Mouse (Mus musculus) right cerebral cortex, postnatal 36 days (tissue): ENCODE measurements around the gene Enkur.
A peak's percentile ranks its signal among the peaks of the same experiment; 100 is the strongest.

Source experiments
- DNase-seq, 2 experiments: peaks; one replicate each; pipeline ENCODE4 v3.0.0; 2022; ENCODE audit warnings: low spot score in 2 of 2, mixed read lengths in 1 of 2

The Enkur gene

DNA sequence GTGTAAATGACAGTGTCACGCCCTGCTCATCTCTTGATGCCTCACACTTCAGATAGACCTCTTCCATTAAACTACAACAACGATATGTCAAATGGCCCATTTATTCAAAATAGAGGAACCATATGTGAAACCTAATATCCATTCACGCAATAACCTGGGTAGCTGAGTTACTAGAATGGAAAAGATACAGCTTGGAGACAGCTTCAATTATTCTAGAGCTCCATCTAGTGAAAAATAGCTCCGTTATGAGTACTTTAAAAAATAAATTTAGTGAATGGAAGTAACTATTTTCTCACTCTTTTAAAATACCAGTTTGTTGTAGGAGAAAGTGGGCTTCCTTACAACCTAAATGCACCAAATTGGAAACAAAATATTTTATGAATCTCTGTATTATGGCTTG, 16.6 kb downstream of the Enkur start:
- DNase-seq = no peak

GRCm38 (mm10) chr2:21187576-21187975, 17.6 kb downstream of the Enkur start:
- peak; percentile 25 to 27 for DNase-seq

- no peak for DNase-seq
Observed at GRCm38 (mm10) chr2:21182811-21183210, 22.4 kb downstream of the Enkur start.

DNA sequence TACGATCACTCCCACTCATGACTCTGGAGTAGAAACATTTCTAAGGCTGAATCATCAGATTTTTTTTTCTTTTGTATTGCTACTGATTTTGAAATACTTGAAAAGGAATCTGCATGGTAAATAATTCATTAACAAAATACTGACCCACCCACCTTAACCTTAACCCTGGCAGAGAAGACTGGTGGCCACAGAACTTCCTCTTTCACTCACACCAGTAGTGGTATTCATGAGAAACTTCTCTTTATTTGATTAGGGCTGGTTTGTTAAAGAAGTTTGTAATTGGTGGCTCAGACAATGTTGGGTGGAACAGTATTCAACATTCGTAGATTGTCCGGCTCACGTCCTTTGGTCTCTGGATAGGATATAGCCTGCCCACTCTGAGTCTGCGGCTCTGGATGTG, 26.0 kb downstream of the Enkur start:
- no peak for DNase-seq

DNA sequence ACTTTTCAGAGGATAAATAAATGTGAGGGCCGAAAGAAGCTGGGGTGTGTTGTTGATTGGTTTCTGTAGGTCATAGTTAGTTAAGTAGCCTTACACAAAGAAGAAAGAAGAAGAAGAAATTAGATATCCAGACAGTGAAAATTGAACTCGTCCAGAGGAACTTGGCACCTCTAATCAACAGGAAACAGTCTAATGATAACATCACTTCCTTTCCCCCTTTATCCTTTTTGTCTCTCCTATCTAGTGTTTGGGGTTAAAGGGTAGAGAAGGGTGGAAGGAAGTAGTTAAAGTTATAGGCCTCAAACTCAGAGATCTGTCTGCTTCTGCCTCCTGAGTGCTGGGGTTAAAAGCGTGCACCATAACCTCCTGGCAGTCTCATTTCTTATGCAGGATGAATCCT, 32.4 kb downstream of the Enkur start:
- no peak for DNase-seq

GRCm38 (mm10) chr2:21167916-21168315, 37.2 kb downstream of the Enkur start:
- no peak for DNase-seq

- DNase-seq = no peak
Observed at GRCm38 (mm10) chr2:21164296-21164695, 40.9 kb downstream of the Enkur start.

DNA sequence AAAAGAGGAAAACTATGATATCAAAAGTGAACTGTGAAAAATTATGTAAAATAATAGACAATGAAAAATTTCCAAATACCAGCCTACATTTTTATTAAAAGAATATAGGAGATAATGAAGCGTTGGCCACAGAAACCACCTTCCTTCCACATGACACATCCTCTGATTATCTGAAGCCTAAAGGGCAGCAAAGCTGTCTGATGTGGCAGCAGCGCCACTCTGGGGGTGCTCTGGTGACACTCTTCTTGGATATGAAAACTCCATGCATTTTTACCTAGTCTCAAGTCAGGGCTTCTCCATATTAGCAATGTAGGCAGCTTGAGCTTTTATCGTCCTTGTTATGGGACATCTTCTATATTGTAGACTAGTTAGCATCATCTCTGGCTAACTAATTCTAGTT, 51.7 kb downstream of the Enkur start:
- no peak for DNase-seq

- DNase-seq = no peak
Observed at GRCm38 (mm10) chr2:21147169-21147568, 58.0 kb downstream of the Enkur start.

DNA sequence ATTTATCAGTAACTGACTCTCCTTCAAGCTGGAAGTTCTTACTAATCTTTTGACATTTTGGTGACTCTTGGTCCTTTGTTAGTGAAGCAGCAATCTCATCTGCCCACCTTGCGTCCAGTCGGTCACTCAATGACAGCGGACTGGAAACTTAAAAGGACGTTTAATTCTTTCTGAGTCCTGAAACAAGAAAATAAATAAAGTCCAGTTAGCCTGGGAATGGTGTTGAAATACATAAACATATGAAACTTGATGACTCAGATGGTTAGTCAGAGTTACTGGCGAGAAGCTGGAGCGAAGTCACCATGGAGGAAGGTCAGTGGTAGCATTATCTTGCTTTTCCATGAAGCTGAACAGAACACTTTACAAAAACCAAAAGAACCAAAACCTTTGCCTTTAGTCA, 58.7 kb downstream of the Enkur start:
- no peak for DNase-seq

DNA sequence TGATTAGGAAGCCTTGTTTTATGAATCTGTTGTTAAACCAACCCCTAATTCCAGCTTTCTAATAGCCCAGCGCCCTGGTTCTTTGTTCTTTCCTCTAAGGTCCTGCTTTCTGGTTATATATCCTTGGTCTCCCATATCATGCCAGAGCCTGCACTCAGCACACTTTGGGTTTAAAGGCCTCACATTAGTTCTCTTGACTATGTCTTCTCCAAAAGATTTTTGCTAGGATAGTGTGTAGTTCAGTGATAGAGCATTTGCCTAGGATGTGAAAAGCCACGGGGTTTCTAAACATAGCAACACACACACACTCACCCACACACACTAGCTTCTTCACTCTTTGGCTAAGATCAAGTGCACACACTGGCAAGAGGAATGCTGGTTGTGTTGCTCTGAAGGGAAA, 62.5 kb downstream of the Enkur start:
- DNase-seq = no peak

GRCm38 (mm10) chr2:21142204-21142580, 63.0 kb downstream of the Enkur start:
- DNase-seq = peak; percentile 15 to 30

DNA sequence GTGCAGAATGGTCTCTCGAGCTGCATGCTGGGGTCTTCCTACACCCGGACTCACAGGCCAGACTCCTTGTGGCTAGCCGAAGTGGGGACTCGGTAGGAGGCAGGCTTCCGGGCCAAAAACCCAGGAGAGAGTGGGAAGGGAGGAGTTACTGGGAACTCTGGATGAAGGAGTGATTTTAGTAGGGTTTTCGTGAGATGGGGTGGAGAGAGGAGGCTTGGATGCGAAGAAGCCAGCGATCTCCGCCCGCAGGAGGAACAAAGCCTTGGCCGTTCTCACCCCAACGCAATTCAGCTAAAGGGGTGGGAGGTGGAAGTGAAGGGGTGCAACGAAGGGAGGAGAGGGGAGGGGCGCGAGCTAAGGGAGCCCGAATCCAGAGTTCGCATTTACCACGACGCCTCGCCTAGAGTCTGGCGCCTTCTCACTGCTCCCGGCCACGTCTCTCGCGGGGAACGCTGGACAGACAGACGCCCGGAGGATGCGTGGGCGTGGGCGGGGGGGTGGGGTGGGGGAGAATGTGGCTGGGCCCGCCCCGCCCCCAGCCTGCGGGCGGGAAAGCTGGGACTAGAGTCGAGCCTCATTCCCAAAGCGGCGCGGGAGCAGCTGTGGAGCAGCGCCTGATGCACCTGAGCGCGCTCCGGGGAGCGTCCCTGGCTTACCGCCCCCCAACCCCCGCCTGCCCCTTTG, 63.5 kb downstream of the Enkur start:
- peak; percentile 14 to 19 for DNase-seq

DNA sequence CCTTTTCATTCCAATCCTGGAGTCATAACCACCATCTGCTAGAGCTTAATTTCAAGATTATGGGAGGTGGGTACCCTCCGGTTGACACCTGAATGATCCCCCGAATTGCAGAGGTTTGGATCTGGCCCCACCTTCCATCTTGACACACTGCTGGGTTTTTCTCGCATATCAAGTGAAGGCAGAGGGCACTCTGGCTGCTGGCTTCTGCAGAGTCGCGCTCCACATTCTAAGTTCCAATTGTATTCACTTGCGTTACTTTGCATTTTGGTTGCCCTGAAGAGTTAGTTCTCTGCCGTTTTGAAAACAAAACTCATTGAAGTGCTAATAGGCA, 64.0 kb downstream of the Enkur start:
- no peak for DNase-seq
